Mouse (Mus musculus) mature B cell (primary cell): ENCODE data around the gene Sec22b.

Source experiments
- in situ Hi-C: fragments of 300-500 bp; cut with MboI; formaldehyde crosslinking; loops from 2 replicates; pipeline ENCODE4 v1.14.3; 2019

Sec22b gene

GRCm38 (mm10) chr3:97901586-97901985, 596 bp downstream of the Sec22b start:
- in situ Hi-C loops = no loop called here

GRCm38 (mm10) chr3:97909737-97910136, 8.7 kb downstream of the Sec22b start:
- in situ Hi-C loops = no loop called here

- in situ Hi-C loops = no loop called here
Observed at GRCm38 (mm10) chr3:97911093-97911492, 10.1 kb downstream of the Sec22b start.

DNA sequence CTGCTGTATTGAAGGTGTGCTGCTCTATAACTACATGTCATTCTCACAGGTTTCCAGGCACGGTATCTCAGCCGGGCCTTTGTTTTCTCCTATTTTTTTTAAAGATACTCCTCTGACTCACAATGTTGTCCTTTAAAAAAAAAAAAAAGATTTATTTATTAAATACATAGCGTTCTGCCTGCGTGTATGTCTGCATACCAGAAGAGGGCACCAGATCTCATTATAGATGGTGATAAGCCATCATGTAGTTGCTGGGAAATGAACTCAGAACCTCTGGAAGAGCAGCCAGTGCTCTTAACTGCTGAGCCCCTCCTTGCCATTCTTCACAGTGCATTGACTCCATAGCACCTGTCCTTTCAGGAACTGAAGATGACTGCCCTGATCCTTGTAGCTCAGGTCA, 14.1 kb downstream of the Sec22b start:
- in situ Hi-C loops = no loop called here

DNA sequence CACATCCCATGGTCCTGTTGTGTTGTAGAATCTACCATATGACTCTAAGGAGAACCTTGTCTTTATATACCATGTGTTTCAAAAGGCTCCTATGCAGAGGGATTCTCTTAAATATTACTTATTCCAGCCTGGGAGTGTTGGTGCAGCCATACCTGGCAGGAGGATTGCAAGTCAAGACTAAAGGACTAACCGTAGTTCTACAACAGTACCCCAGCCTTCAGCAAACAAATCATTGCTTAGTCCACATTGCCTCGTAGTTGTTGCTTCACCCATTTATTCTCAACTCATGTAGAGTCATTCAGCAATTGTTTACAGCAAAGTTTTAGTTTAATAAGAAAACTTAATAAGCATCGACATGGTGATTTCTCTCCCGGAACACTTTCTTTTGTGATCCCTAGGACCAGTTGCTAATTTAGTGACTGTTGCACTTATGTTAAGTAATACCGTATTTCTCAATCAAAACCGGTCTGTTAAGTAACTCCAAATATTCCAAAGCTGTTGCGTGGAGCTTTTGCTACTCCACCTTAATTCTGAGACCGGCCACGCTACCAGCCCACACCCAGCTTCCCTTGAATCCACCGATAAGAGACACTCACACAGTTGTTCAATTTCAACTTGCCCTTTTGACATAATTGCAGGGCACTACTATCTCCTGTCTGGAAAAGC, 18.0 kb downstream of the Sec22b start:
- in situ Hi-C loops = no loop called here

GRCm38 (mm10) chr3:97925246-97925645, 24.3 kb downstream of the Sec22b start:
- in situ Hi-C loops = no loop called here

DNA sequence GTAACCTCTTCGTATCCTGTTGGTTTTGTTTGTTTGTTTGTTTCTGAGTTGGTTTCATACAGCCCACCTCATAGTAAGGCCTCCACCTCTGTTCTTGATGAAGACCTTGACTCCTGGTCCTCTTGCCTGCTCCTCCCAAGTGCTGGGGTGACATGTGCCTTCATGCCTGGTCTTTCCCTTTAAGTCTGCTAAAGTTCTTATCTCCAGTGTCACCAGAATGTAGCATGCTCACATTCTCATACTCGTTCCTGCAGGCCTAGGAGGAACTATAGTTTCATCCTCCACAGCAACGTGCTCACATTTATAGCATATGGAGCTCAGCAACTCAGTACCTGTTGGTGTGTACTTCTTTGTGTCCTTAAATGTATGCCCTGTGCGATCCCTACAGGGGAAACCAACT, 26.3 kb downstream of the Sec22b start:
- in situ Hi-C loops = no loop called here

GRCm38 (mm10) chr3:97928968-97929858, 28.2 kb downstream of the Sec22b start:
- in situ Hi-C loops = no loop called here

GRCm38 (mm10) chr3:97930141-97930786, 29.3 kb downstream of the Sec22b start:
- in situ Hi-C loops = no loop called here

GRCm38 (mm10) chr3:97930787-97931158, 29.8 kb downstream of the Sec22b start:
- in situ Hi-C loops = no loop called here

DNA sequence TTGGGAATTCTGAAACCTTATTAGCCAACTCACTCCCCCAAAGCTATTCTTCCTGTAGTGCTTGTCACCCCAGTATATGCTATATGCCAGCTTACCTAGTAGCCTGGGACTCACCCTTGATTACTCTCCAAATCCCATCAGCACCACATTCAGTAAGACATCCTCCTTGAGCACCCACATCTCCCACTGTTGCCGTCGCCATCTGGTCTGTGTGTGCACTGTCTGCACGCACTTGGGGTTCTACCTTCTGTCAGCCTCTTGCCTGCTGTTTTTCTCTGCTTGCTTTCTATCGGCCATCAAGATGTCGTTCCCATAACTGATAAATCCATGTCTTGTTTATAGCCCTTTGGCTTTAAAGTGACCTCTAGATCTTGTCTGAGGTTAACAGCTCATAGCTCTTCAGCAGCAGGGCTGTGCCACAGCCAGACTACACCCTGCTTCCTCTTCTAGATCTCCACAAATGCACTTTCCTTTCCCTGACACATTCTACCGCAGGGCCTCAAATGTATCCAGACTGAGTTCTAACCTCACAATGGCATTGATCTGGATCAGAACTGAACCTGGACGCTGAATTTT, 30.4 kb downstream of the Sec22b start:
- in situ Hi-C loops = no loop called here

DNA sequence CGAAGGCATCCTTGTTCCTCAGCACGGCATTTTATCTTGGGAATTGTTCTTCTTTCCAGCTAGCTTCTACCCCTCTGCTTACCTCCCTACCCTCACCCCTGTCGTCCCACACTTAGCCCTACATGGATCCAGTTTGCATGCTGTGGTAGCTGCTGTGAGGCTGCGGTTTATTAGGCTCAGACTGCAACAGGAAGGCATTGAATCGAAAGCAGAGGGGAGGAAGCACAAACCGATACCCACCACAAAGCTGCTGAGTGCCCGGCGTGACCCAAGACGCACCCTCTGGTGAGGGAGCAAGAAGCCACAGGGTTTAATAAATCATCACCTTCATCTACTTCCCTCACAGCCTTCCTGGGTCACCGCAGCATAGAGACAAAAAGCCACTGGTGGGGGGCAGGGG, 31.1 kb downstream of the Sec22b start:
- in situ Hi-C loops = no loop called here

DNA sequence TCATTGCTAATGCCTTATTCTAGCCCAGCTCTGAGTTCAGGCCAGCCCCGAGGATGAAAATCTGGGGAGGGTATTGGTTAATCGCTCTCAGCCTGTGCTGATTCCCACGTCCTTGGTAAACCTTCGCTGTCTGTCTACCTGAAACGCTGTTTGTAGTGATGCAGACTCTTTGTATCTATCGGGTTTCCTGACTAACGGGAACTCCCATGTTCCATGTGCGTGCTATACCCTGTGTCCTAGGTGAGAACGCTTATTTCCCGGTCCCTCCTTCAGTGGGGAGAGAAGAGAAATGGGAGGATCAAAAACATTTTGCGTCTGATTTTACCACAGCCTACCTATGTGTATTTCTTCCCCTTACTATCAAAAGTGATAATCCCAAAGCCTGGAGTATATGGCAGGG, 31.8 kb downstream of the Sec22b start:
- in situ Hi-C loops = no loop called here

- in situ Hi-C loops = no loop called here
Observed at GRCm38 (mm10) chr3:97933251-97933650, 32.3 kb downstream of the Sec22b start.

DNA sequence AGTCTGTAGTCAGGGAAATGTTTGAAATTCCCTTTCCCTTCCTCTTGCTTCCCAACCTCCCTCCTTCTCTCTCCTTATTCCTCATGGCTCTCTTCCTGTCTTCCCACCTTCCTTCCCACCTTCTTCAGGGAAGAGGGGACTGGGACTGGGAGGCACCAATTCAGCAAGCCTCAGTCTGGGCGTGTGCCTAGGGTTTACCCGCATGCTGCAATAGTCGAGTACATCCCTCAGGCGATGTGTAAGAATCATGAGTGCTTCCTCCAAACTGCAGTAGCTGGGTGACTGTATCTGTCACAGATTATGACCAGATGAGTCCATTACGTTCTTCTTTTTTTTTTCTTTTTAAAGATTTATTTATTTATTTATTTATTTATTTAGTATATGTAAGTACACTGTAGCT, 32.8 kb downstream of the Sec22b start:
- in situ Hi-C loops = no loop called here

DNA sequence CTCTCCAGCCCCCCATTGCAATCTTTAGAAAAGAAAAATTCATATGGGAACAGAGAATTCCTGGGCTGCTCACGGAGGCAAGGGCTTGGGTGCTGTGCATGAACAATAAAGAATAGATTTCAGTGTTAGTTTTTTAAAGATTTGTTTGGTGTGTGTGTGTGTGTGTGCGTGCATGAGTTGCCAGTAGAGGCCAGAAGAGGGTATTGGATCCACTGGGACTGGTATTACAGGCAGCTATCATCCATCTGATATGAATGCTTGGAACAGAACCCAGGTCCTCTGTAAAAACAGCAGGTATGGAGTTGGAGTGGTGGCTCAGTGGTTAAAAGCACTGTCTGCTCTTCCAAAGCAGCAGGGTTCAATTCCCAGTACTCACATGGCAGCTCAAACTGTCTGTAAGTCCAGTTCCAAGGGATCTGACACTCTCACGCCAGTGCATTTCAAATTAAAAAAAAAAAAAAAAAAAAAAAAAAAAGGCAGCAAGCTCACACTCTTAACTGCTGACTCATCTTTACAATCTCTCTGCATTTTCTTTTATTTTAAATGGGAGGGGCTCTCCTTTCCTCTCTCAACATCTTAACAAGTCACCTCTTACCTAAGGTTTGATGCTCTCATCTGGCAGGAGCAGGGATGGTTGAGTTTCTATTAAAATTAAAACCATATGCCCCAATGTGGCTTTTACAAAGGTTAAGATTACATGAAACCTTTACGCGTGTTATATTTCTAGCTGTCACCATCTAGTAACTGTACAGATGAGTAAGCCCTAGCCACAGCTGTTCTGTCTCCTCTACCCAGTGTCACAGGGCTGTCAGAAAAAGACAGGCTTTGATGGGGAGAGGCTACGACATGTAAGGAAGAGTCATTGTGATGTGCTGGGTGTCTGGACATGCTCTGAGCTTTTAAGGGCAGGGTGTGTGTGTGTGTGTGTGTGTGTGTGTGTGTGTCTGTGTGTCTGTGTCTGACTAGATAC, 33.6 kb downstream of the Sec22b start:
- in situ Hi-C loops = no loop called here

DNA sequence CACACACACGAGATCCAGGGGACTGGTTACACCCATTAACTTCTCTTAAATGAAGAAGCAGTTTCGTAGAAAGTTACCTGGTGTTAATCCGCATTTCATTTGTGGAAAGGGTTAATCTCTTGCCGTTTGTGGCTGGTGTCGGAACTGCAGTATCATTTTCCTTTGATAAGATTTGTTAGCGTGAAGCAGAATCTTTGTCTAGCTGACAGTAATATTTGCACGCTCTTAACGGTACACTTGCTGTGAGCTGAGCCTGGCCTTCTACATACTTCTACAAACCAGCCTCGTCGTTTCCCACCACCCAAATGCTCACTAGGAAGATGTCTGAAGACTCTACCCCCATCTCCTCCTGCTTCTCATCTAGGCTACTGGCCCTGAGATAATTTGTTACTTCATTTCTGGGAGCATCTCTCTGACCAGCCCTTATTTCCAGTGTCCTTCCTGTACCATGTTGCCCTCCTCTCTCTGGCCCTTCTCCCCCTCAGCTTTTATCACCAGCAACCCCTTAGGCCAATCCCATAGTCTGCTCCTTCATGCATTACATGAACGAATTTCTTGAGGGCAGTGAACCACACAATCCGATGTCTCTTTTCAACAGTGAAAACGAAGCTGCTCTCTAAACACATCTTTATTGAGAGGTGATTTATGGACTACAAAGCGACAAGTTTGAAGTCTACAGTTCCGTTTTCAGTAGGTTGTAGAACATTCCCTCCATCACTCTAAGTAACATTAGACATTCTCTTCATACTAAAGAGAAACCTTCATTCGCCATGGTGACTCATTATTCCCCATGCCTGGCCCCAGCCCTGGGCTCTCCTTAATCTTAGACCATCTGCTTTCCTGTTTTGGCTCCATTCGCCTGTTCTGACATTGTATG, 36.3 kb downstream of the Sec22b start:
- in situ Hi-C loops = no loop called here

GRCm38 (mm10) chr3:97937945-97938266, 36.9 kb downstream of the Sec22b start:
- in situ Hi-C loops = no loop called here

- in situ Hi-C loops = no loop called here
Observed at GRCm38 (mm10) chr3:97938814-97939526, 38.0 kb downstream of the Sec22b start.
